Mouse (Mus musculus): ENCODE measurements at regions not wholly inside any gene's neighbourhood (a gene's known extent, or its start where the extent isn't known, plus 50 kb on each side); places are given as distances from the start of the nearest gene placed in this dataset.

DNA sequence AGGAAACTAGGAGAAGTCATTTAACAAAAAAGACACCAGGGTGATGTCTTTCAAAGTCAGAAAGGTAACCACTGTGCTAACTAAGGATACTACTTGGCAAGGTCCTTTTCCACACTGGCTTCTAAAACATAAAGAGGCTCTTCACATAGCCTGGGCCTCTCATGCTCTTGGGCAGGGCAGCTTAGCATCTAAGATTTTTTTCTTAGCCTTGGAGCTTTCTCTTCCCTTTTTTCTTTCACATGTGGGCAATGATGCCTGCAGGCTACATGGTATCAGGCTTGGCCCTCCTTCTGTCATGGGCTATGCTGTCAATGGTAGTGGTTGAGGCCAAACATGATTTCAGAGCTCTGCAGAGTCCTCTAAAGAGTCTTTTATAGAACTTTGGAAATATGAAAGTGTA, 60.6 kb downstream of the Serpinb6d start:
- no peak for DNase-seq

DNA sequence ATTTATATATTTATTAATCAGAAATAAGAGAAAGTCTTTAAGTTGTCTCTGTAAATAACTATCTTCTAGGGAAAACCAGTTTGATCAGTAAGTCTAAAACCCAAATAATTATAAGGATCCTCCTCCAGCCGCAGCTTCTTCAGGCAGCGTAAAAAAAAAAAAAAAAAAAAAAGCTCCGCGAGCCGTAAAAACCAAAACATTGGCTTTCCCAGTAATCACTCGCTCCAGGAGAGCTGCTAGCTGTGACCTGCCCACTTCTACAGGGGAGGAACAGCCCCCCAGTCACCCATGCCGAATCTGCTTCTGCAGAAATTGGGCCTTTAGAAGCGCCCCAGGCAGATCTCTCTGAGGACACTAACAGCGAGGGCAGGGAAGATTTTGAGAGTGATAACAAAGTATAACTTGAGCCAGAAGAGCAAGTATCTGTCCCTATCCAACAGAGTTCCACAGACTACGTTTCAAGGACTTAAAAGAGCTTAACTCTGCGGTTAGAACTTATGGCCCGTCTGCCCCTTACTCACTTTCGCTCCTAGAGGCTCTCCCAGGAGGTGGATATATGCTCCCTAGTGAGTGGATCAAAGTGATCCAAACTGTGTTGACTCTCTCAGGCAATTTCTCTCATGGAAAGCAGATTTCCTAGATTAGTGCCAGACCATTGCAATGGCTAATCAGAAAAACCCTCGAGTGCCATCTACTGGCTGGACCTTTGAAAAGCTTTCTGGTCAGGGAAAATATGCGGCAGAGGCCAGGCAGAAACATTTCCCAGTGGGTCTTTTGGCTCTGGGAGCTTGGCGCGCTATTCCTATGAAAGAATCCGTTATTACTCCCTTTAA, 80.7 kb downstream of the Serpinb6e start:
- peak; percentile 76 for DNase-seq

DNA sequence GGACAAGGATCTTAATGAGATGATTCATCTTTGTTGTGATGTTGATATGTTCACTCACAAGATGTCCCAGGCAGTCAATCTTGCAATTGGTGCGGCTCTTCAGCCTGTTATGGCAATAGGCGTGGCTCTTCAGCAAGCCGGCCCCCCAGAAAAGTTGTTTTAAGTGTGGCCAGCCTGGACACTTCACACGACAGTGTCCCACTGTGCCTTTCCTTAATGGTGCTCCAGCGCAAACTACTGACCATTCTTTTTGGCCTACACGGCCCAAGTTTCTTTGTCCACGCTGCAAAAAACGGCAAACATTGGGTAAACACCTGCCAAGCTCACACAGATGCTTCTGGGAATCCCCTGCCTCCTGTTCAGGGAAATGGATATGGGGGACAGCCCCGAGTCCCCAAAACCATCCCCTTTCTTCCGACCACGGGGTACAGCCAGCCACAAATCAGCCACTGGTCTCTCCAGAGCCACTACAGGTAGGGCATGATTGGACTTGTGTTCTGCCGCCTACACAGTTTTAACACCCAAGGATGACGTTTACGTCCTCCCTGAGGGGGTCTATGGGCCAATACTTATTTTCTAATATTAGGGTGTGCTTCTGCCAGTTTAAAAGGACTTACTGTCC, 79.8 kb downstream of the Serpinb6e start:
- no peak for DNase-seq

All from kidney, adult 9 months (tissue).